Mouse (Mus musculus) layer of hippocampus, postnatal 25 days (tissue): Measurements from ENCODE around the gene Arl11. TPM values are rescaled to one million over a fixed set of nuclear protein-coding genes. Genes with fewer than 3 reads are reported as not detected.
"Not testable (repeated sequence)": the region's sequence is repeated elsewhere in the genome, so short reads cannot be mapped to it uniquely, and the experiment has no call there.

Experiments
- DNase-seq, 2 experiments: peaks; one replicate each; pipeline ENCODE4 v3.0.0; 2022; ENCODE audit warnings: mixed read lengths in 2 of 2, low spot score in 1 of 2; ENCODE audit errors: extremely low spot score in 1 of 2
- total RNA-seq, 2 experiments: library from RNA; stranded (reverse); gene quantifications; 2 replicates each; pipeline ENCODE4 v1.2.3; 2021

Arl11 gene
- total RNA-seq, 2 experiments from 2014 or later, result 0.66 TPM

- not testable (repeated sequence) for DNase-seq
These were observed 17.5 kb downstream of the Arl11 start for GRCm38 (mm10) chr14:61327007-61327406.

GRCm38 (mm10) chr14:61327618-61328450 is 18.3 kb downstream of the Arl11 start:
- peak; percentile 64 to 69 for DNase-seq

DNA sequence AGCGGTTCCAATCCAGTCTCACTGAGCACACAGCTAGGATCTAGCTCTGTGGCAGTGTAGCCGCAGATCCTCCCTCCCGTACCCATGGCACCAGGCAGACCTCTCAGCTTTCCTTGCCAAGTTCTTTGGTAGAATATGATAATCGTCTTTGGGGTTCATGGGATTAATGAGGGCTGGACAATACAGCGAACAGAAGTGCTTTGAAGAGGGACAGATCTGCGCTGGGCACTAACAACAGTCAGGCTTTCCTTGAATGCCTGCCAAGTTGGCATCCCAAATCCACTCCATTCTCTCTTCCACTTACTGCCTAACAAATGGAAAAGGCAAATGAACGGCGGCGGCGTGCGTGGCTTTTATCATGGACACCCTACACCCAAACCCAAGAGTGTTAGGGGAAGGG is 21.0 kb downstream of the Arl11 start:
- DNase-seq, result peak; percentile 39 to 56

GRCm38 (mm10) chr14:61330996-61331561 is 21.5 kb downstream of the Arl11 start:
- DNase-seq, result peak; percentile 70 to 94

DNA sequence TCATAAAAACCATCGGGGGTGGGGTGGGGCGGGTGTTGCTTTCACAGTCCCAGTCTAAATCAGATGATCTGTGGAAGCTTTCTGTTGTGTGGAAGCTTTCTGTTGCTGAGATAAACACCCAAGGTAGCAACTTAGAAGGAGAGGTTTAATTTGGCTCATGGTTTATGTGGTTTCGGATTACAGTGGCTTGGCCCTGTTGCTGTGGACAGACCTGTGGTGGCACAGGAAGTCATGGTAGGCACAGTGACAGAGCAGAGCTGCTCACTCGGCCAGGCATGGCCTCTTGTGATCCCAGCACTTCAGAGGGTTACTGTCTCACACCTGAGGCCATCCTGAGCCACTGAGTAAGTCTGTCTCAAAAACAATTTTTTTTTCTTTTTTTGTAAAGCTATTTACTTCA is 29.8 kb downstream of the Arl11 start:
- no peak for DNase-seq

- DNase-seq, result no peak
These were observed 35.0 kb downstream of the Arl11 start for GRCm38 (mm10) chr14:61344590-61344989.

DNA sequence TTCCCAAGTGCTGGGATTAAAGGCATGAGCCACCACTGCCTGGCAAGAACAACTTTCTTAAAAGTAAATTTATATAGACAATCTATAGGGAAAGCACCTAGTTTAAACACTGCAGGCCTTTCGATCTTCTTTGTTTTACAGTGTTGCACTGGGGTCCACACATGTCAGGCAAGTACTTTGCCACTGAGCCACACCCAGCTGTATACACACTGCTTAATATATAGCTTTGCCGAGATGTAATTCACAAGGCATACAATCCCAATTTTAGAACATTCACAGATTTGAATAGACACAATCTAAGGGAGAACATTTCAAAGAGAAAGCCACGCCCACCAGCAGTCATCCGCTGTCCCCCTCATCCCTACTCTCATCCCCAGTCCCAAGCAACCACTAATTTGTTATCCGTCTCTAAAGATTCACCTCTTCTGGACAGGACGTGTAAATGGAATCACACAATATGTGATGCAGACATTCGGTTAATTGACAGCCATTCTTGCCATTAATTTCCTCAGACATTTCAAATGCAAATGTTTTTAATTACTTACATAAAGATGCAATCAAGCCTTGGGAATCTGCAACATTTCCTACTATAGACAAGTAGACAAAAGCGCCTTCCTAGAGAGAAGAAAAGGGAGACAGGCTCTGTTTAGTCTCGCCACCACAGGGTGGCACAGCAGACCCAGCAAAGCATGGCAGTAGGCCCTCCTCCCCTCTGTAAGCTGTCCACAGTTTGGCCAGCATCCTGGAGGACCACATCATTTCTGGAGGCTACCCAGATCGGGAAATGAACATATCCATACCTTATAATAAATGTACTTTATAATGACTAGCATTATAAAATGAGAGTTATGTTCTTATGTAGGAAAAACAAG is 37.5 kb downstream of the Arl11 start:
- peak in 1 of 2 experiments; percentile 30 for DNase-seq

DNA sequence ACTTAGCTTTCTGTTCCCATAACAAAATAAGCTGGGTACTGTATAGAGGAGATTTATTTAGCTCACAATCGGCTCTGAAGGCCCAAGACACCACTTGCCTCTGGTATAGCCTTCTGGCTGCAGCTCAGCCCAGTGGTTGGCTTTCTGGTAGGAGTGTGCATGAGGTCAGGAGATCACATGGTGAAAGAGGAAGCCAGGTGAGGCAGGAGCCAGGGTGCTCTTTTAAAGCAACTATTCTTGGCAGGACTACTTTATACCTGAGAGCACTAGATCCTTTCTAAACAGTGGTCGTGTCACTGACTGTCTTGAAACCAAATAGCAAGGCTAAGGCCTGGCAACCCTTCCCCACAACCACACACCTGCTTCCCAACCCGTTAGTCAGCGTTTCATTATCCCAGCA is 40.3 kb downstream of the Arl11 start:
- no peak for DNase-seq

DNA sequence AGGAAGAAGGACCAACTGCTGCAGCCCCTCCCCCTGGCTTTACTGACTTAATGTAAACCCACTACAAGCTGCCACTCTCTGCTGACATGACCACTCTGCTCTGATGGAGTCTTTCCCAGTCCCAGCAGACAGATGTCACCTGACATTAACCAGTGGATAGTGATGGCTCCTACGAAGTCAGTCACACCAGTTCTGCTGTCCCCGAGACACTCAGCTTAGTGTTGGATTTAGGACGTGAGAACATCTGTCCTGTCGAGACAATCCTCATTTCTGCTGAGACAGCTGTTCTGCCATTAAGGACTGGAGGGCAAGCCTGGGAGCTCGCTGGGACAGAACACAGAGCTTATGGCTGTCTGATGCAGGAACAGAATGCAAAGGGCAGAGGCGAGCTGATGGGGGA is 41.3 kb downstream of the Arl11 start:
- DNase-seq, result no peak

DNA sequence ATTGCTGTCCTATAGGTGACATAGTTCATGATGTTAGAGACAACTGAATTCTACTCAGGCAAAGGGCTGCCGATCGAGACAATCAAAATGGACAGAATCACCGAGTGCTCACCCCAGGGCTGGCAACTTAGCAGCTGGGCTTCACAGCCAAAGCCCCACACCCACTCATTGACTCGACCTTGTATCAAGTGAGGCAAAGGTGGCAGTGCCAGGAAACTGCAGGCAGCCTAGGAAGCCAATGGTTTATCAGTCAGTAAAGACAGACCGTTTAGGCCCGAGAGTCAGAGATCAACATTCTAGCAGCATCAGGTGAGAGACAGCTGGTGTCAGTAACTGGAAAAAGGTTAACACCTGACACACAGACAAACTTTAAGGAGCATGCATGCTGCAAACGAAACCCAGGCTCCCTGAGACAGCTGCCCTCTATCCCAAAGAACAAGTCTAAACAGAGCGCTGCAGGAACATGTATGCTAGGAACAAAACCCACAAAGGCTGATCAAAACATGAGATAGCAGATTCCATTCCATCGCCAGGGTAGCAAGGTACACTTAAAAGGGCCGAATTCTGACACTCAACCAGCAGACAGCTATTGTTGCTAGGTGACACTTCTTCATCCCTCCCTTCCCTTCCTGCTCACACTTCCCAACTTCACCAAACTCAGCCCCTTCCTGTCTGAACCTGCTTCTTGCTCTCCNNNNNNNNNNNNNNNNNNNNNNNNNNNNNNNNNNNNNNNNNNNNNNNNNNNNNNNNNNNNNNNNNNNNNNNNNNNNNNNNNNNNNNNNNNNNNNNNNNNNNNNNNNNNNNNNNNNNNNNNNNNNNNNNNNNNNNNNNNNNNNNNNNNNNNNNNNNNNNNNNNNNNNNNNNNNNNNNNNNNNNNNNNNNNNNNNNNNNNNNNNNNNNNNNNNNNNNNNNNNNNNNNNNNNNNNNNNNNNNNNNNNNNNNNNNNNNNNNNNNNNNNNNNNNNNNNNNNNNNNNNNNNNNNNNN is 45.0 kb downstream of the Arl11 start:
- DNase-seq, result no peak

GRCm38 (mm10) chr14:61360131-61360980 is 50.8 kb downstream of the Arl11 start, which contains the start of gene Ebpl:
TSS of gene Ebpl (minus strand) at chr14:61360439.
- peak; percentile 78 to 82 for DNase-seq

DNA sequence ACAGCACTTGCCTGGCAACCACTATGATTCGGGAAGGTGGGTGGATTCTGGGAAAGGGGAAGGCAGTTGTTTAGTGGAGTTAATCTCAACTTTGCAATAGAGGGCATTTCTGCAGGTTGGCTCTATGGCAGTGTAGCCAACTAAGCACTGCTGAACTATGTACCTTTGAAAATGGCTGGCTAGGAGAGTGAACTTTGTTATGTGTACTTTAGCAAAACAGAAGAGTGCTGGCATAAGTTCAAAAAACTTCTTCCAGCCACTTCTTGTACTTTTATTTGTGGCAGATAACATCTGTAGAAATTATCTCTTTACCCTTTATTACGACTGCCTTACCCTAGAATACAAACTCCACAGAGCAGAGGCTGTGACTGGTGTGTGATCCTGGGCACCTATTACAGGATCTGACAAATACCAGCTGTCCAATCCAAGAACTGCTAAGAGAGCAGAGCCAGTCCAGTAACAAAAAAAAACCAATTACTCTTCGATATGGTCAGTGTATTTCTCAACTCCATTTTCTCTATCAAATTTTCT is 51.5 kb downstream of the Arl11 start:
- DNase-seq, result no peak

Other genes starting within 250 kb of the Arl11 start
- gene Sacs, start 171.3 kb upstream of the Arl11 start, total RNA-seq, result 10 to 100 TPM; 54.1 to 58.8 TPM
- gene Sgcg, start 51.3 kb upstream of the Arl11 start, total RNA-seq, result under 1 TPM in 1 of 2 experiments, not detected in 1; 0.12 TPM
- gene Ebpl, start 50.7 kb downstream of the Arl11 start, total RNA-seq, result 1 to 10 TPM; 5.1 to 6.1 TPM
- 10 to 100 TPM; 67.5 to 71.4 TPM for gene Kpna3, start 130.1 kb downstream of the Arl11 start, total RNA-seq
- gene Spryd7, start 247.1 kb downstream of the Arl11 start, total RNA-seq, result 10 to 100 TPM; 48.4 to 48.7 TPM